Comparison of ENCODE assay signal across 25 mouse cellular contexts in genomic region chr5:4577179-4577578, GRCm38 (mm10).
A peak's percentile ranks its signal among the peaks of the same experiment; 100 is the strongest.
DNase-seq lines count a peak whose midpoint lies in the region; ATAC-seq and TF ChIP-seq lines count a peak whose summit lies in the region.
"Had no signal": no experiment of that assay in that cellular context is flagged by ENCODE, and none has a peak within 500 bp of the region (broad histone marks: within the 10 kb centered on the region; RNA-seq: fewer than 3 reads in every experiment).

No protein-coding gene starts in this region.

- H3K4me2 ChIP-seq in midbrain, embryonic 14.5 days (ENCODE audit: low read length): no peak overlapping the region
- H3K4me2 ChIP-seq: forebrain, embryonic 12.5 days; heart, embryonic 11.5 days; hindbrain, embryonic 12.5 days; hindbrain, embryonic 15.5 days had no signal

- H3K4me3 ChIP-seq in embryonic fibroblast, embryonic 13.5 days (ENCODE audit: insufficient read depth, low read length): no peak overlapping the region
- no peak overlapping the region for H3K4me3 ChIP-seq in midbrain, embryonic 14.5 days (replicated peaks; ENCODE audit: low read depth, low read length)
- H3K4me3 ChIP-seq: forebrain, embryonic 12.5 days; hindbrain, embryonic 12.5 days; hindbrain, embryonic 15.5 days had no signal

- 88% methylated on average over 6 of the region's 6 CpGs for WGBS in midbrain, embryonic 14.5 days

- TF ChIP-seq POLR2A in embryonic fibroblast, embryonic 13.5 days (IDR thresholded peaks at IDR 0.05; ENCODE audit: low read depth, low read length): no peak

- no peaks in the 10 kb centered on the region for H3K9me3 ChIP-seq in midbrain, embryonic 14.5 days (ENCODE audit: control insufficient read depth, low read length)
- H3K9me3 ChIP-seq: forebrain, embryonic 12.5 days; G1E; hindbrain, embryonic 12.5 days; hindbrain, embryonic 15.5 days had no signal

- H3K36me3 ChIP-seq in midbrain, embryonic 14.5 days (ENCODE audit: control insufficient read depth, insufficient read depth, low read length): no peaks in the 10 kb centered on the region
- H3K36me3 ChIP-seq: forebrain, embryonic 12.5 days; G1E; hindbrain, embryonic 12.5 days; hindbrain, embryonic 15.5 days had no signal

- DNase-seq in frontal cortex, postnatal 10 days (ENCODE audit: low spot score in 2 of 2): no peak
- peak; percentile 58 for DNase-seq in NIH3T3 (ENCODE audit: low read depth)
- DNase-seq in telencephalon, adult 2 months (ENCODE audit: low read depth, low spot score): peak; percentile 22
- DNase-seq in midbrain, embryonic 14.5 days: no peak
- DNase-seq in c-Kit-positive CD71-positive TER-119-positive erythroid progenitor cells, embryonic 14.5 days (ENCODE audit: low spot score): no peak
- DNase-seq: adrenal gland, postnatal 10 days; adrenal gland, postnatal 36 days; B cell, adult 2 months; cerebellum, adult 11-12 months; cerebellum, adult 8-10 months; cerebellum, postnatal 10 days; gastrocnemius, postnatal 25 days; heart, adult 18-20 months; kidney, adult 11 months had no signal

- no peak overlapping the region for H3K9ac ChIP-seq in midbrain, embryonic 14.5 days (replicated peaks; ENCODE audit: low read length)
- H3K9ac ChIP-seq: forebrain, embryonic 12.5 days; hindbrain, embryonic 12.5 days; hindbrain, embryonic 15.5 days had no signal

- peak overlapping the region; percentile 16; the same call in 1 of the 2 replicates for H3K27ac ChIP-seq in embryonic fibroblast, embryonic 13.5 days (ENCODE audit: insufficient read depth, low read length)
- H3K27ac ChIP-seq in midbrain, embryonic 14.5 days (replicated peaks; ENCODE audit: low read depth, low read length): no peak overlapping the region
- H3K27ac ChIP-seq: forebrain, embryonic 12.5 days; hindbrain, embryonic 12.5 days; hindbrain, embryonic 15.5 days had no signal

- peaks cover 3% of the 10 kb centered on the region for H3K4me1 ChIP-seq in embryonic fibroblast, embryonic 13.5 days (ENCODE audit: control insufficient read depth, insufficient read depth, low read length)
- 0 out of 2 replicates have a peak, but pooled peaks cover 5% of the 10 kb centered on the region for H3K4me1 ChIP-seq in midbrain, embryonic 14.5 days (ENCODE audit: control insufficient read depth, insufficient read depth, low read length)
- H3K4me1 ChIP-seq: hindbrain, embryonic 12.5 days; hindbrain, embryonic 15.5 days had no signal

- no peaks in the 10 kb centered on the region for H3K27me3 ChIP-seq in midbrain, embryonic 14.5 days (ENCODE audit: control insufficient read depth, insufficient read depth, low read length)
- H3K27me3 ChIP-seq: CH12.LX; forebrain, embryonic 12.5 days; hindbrain, embryonic 12.5 days; hindbrain, embryonic 15.5 days had no signal

- ATAC-seq in frontal cortex, adult (ENCODE audit: low TSS enrichment): peak; percentile 85
- no peak for ATAC-seq in erythroid progenitor cell, adult 5-6 weeks (replicated peaks; ENCODE audit: low FRiP score, poor library complexity, severe bottlenecking)
- ATAC-seq in midbrain, embryonic 14.5 days (ENCODE audit: low FRiP score, low TSS enrichment): no peak
- ATAC-seq: activated CD4-positive, CD25-positive, alpha-beta regulatory T cell, adult 4 months; forebrain, embryonic 16.5 days had no signal

- no peak for TF ChIP-seq CTCF in embryonic fibroblast, embryonic 13.5 days (IDR thresholded peaks at IDR 0.05; ENCODE audit: borderline replicate concordance, insufficient read depth, low read length)

Comparison
In these comparisons a context has a peak if more than half of its experiments do, and no peak if none do; other contexts are left out.
1. DNase-seq: peak in NIH3T3 (single experiment) and telencephalon, adult 2 months (single experiment); none in frontal cortex, postnatal 10 days (0 of 2), midbrain, embryonic 14.5 days (single experiment) and c-Kit-positive CD71-positive TER-119-positive erythroid progenitor cells, embryonic 14.5 days (single experiment).